Mouse (Mus musculus): ENCODE results near the gene Colgalt1.

Colgalt1 gene

DNA sequence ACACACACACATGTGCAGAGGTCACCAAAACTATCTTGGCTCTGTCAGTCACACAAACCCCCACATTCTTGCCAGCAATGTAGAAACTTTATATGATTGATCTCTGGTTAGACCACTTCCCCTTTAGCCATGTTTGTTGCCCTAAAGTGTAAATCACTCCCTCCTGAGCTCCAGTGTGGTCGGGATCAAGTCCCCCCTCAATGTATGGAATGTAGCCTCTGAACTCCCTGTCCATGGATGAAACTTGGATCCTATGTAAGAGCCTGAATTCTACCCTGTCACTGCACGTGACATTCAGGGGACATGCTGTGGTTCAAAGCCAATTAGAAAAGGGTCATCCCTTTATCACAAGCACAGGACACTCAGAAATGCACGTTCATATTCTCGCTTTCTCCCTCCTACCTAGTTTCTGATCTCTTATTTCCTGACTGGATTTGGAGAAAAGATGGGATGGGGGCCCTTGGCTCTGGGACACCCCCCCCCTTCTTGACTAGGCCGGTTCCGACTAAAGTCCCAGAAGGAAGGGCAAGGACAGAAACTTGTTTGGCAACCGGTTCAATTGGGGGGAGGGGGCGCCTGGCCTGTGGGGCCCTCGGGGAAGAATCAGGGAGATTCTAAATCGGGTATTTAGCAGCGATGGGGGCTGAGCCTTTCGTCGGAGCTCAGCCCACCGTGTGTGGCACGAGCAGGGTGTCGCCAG lies 17.7 kb downstream of the Colgalt1 start:
- no peak for DNase-seq (ENCODE audit: low spot score in 2 of 2)

DNA sequence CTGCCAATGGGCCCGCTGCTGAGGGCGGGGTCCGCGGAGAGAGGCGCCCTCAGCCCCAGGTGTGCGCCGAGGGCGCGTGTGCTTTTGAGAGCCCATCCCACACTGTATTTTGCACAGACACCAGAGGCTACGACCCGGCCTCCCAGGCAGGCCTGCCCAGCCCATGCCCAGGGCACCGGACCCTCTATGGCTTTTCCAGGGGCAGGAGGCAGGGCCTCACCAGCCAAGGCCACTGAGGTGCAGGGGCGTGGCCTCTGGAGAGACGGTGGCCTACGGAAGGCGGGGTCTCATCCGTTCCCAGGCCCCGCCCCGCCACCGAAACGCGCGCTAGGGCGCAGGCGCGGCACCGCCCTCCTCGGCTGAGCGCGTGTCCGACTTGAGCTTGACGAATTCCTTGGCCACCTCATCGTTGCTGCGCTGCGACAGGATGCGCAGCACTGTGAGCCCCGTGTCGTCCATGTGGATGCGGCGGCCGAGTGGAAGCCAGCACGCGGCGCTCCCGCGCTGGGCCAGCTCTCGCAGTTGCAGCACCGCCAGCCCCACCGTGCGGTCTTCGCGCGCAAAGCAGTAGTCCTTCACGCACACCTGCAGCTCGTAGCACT lies 18.4 kb downstream of the Colgalt1 start:
- DNase-seq (ENCODE audit: low spot score in 2 of 2): peak; percentile 87 to 94

DNA sequence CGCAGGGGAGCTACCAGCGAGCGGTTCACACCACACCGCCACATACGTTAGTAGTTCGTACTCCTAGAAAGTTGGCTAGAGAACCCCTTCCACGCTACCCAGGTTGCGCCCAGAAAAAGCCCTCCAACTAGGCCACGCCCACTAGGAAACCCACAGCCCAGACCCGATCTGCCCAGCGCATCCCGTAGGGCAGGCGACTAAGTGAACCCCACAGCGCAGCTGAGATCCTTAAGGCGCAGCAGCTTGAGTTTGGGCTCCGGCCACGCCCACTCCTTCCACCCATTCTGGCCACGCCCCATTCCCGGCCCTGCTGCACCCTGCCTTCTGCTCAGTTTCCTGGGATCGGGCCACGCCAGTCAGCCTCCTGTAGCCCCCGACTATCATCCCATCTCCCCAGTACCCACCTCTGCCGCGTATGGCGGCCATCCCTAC lies 19.0 kb downstream of the Colgalt1 start:
- peak in 1 of 2 experiments; percentile 40 for DNase-seq (ENCODE audit: low spot score in 2 of 2)

DNA sequence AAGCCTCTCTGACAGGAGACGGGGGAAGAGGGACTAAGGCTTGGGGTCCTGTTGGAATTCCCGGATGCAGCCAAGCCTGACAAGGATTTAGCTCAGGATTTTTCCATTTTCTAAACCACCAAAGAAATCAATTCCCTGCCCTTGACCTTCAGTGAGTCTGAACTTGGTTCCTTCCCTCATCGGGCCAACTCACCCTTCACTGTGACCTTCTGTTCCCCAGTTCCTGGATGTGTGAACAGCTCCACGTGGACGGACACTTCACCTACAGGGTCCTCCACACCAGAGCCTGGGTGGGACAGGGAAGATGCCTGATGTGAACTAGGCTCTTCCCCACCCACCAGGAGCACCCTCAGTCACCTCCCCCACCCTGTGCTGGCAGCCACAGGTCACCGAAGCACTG lies 20.0 kb downstream of the Colgalt1 start:
- DNase-seq (ENCODE audit: low spot score in 2 of 2): no peak

DNA sequence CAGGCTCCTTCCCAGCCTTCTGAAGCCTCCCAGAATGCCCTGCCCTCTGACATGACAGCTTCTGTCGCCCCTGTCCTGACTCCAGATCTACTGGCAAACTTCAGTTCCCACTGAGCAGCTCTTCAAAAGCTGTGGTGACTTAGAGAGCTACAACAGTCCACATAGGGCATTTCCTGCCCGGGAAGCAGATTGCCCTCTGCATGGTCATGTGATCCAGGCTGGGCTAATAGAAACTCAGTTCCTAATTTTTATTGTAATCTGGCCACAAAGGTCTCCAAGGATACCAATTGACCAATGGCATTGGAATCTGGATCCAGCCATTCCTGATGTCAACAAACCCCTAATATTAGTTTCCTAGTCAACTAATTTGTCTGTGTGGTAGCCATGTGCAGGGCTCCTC lies 21.1 kb downstream of the Colgalt1 start:
- no peak for DNase-seq (ENCODE audit: low spot score in 2 of 2)

DNA sequence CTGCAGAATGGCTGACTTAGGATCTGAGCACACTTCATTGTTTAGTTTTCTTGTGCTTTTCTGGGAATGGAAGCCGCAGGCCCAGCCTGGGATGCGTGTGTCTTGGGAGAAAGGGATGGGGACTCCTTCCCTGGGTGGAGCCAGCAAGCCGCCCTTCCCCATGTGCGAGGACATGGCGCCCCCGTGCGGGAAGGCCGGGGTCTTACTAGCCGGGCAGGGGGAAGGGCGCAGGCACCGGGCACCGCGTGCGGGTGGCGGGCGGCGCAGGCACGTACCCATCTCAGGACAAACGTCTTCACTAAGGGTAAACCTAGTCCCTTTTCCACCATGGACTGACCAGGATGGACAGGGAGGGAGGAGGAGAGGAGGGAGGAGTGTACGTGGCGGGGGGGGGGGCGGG lies 22.4 kb downstream of the Colgalt1 start:
- peak in 1 of 2 experiments; percentile 42 for DNase-seq (ENCODE audit: low spot score in 2 of 2)

DNA sequence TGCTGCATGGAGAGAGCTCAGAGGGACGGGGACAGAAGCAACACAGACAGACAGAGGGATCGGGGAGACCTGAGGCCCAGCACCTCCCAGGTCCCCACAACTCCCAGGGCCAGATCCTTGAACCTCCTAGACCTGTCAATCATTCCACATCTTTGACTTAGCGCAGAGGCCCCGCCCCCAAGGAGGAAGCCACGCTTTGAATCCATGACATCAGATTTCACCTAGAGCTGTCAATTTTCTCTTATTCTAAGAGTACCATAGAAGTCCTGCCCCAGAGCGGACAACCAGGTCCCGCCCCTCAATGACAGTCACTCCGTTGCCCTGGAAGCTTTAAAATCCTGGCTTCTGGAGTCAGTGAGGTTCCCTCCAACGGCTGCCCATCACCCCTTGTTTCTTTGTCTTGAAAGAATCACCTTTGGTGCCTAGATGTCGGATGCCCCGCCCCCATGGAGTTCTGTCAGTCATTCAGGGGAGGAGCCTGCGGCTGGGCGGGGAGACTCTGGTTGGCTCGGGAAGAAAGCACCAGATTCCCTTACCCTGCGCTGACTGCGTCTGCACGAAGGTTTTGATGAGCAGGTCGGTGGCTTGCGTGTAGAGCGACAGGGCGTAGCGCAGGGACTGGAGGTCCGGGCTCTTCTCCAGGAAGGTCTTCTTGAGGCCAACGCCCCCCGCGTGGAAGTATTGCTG lies 23.3 kb downstream of the Colgalt1 start:
- DNase-seq (ENCODE audit: low spot score in 2 of 2): peak in 1 of 2 experiments; percentile 45

DNA sequence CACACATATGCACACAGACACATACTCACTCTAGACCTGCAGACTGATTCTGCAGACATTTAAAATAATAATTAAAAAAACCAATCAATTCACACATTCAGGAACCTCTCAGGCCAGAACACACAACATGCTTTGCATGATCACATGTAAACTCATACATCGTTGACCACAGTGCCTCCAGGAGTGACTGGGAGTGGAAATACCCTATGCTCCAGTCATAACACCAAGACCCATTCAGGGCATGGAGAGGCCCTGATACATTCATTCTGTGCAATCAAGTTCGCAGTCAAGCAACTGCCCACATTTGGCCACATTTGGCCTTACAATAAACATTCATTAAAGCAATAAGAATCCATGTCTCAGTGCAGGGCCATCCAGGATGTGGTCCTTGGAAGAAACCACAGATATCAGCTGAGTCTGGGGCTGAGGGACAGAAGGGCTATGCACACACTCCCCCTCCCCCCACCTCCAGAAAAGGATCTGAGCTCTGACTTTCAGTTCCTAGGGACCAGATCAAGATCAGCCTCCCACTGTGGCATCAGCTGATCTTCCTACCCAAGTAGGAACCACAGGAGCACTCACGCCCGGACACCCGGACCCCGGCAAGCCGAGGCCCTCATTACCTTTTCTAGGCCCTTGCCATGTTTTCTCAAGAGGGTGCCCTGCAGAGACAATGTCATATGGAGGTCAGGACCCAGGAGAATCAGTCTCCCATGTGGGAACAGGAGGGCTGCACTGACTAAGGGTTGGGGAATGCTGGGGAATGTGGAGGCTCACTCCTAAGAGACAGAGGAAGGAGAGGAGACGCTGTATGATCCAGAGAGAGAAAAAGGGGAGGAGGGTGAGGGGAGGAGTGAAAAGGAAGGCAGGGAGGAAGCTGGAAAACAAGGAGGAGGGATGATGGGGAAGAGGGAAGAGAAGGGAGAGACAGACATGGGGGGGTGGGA lies 26.6 kb downstream of the Colgalt1 start:
- DNase-seq (ENCODE audit: low spot score in 2 of 2): no peak

DNA sequence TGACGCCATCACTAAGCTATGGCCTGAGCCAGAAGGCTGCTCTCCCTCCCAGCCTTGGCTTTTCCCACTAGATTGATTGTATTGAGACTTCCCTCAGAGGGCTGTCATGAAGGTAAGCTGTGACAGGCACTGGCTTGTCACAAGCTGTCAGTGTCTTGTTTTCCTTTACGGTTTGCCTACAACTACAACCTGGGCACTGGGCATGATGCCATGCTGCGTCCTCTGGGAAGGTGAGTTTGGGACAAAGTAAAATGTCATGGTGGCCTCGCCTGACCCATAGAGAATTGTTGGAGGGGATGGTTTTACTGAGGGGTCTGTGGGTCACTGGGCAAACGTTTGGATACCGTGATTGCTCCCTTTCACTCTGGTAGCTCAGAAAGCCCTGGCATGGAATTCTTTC lies 27.5 kb downstream of the Colgalt1 start:
- DNase-seq (ENCODE audit: low spot score in 2 of 2): no peak

DNA sequence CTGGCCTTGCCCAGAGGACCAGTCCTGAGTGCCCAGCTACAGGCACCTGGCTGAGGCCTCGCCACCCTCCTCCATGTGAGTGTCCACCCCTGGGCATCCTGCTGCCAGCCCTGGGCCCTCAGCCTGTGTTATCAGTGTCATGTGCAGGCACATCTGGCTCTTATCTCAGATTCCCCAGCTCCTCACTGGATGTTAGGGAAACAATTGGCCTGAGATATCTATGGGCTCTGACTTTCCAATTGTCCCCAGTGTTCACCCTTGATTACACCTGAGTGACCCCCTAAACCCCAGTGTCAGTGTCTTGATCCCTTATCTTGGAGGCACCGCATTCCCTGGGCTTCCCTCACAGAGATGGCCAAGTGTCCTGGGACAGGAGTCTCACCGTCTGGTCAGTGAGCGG lies 28.5 kb downstream of the Colgalt1 start:
- DNase-seq (ENCODE audit: low spot score in 2 of 2): no peak

DNA sequence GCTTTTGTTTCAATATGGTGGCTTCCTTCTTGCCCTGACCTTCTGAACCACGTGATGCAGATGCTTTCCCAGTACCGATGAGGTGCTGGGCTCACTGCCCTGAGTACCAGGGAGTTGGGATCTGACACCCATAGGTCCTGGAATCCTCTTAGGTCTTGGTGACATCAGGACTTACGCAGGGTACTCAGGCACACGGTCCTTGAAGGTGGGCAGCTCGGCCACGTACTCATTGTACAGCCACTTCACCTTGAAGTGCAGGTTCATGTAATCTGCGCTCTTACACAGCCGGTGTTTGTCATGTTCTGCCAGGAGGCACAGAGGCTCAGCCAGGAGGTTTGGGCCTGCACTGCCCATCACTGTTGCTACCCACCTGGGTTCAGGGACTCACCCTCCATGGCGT lies 34.7 kb downstream of the Colgalt1 start:
- no peak for DNase-seq (ENCODE audit: low spot score in 2 of 2)

DNA sequence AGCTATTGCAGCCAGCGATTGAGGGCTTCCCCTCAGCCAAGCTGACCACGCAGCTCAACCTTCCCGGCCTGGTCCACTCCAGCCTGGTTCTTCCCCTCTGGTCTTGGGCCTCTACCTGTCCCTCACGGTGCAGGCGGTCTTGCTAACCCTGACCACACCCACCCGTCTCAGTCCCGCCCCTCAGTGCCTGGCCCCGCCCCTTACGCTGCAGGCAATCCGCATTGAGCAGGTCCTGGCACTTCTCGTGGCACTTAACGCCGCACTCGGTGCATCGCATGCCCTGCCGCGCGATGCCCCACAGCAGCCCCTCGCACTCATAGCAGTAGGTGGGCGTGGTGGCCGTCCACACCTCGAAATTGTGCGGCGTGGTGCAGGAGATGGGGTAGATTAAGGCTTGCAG lies 43.8 kb downstream of the Colgalt1 start:
- no peak for DNase-seq (ENCODE audit: low spot score in 2 of 2)

DNA sequence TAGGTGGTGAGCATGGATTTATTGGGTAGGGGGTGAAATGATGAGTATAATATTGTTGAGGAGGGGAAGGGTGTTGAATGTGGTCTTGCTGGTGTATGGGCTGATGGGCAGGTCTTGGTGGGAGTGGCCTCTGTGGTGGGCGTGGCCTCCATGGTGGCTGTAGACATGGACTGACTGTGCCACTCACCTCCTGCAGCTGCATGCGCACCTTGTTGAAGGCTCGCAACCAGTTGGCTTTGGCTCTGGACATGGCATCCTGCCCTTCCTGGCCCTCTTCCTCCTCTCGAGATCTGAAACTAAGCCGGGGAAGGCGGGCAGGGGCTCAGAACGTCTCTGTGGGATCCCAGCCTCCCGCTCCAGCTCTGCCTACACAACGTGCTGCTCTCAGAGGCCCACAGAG lies 47.0 kb downstream of the Colgalt1 start:
- no peak for DNase-seq (ENCODE audit: low spot score in 2 of 2)

DNA sequence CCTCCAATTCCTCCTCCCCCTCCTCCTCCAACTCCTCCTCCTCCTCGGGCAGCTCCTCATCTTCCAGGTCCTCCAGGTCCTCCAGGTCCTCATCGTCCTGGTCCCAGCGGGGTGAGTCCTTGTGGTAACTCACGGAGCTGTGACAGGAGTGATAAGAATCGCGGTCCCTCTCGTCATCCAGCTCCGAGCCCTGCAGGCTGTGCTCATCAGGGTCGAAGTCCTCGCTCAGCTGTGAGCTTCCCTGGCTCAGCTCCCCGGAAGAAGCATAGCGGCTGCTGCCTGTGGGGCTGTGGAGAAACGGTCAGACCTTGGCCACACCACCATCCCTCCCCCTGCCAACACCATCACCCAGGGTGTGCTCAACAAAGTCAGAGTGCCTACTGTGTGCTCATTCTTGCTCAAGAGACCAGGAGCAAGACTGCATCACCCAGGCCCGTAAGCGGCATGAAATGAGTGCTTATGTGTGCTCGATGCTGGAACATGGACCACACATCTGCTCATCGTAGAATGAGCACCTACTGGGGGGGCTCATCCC lies 47.8 kb downstream of the Colgalt1 start:
- no peak for DNase-seq (ENCODE audit: low spot score in 2 of 2)

DNA sequence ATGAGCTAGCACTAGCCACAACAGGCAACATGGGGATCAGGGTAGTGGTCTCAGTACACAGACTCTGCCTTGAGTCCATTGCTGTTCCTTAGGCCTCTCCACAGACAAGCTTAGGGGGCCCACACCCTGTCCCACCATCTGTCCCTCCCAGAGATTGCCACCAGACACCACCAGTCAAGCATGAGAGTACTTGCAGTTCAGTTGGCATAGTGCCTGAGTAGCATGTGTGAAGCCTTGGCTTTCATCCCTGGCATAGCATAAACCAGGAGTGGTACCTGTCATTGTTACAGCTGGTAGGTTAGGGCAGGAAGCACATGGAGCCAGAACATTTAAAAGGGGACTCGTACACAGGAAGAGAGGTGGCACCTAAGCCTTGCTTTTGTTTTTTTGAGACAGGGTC lies 49.0 kb downstream of the Colgalt1 start:
- peak in 1 of 2 experiments; percentile 44 for DNase-seq (ENCODE audit: low spot score in 2 of 2)

DNA sequence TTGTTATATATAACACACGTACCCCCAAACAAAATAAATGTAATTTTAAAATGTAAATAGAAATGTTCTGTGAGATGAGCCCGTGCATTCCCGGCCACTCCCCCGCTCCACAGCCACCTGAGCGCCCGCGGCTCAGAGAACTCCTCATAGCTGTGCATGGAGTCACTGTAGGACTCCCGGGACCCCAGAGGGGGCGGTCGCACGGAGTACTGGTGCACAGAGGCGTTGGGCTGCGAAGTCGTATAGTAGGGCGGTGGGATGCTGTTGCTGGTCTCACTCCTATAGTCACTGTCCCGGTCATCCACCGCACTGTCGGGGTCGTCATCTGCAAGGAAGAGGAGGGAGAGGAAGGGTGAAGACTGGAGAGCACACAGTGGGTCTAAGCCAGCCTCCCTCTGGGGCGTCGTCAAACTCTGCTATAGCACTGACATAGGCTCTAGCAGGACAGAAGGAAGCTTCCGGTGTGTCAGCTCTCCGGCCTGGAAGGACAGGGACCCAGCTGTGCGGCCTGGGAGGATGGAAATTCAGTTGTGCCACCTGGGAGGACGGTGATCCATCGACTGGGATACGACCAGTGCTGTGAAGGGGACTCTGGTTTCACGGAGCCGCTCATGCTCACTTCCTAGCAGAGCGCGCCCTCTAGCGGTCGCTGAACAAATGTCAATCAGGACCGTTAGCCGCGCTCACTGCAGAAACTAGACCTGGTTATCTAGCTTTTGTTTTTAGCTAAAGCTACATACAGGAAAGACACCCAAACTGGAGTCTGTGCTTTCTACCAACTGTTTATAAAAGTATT lies 49.7 kb downstream of the Colgalt1 start:
- DNase-seq (ENCODE audit: low spot score in 2 of 2): peak; percentile 78 to 92

DNA sequence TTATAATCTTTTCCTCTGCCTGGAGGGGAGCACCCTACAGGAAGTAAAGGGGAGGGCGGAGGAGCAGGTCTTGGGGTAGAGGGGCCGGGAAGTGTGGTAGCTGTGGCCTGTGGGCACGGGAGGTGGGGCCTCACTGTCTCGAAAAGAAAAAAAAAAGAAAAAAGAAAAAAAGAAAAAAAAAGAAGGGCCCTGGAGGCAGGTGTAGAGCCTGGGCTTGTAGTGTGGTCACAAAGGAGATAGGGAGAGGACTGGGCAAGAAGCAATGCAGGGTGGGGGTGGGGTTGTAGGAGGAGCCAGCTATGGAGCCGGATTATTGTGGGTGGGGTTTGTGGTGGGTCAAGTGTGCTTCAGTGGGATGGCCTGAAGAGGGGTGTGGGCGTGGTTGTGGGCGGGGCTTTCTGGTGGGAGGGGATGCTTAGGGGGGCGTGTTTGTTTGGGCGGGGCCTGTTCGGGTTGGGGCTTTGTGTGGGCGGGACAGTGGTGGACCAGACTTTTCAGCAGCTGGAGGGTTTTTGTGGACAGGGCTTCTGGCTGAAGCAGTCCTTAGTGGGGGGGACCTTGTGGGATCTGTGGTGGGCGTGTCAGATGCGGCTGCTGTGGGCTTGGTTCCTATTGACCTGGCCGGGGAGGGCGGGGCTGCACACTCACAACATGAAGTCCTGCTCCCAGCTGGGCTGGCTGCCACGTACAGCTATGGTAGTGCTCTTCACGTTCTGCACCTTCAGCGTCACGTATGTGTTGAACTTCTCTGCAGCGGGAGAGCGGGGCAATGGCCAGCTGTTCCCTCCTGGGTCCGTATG lies 54.7 kb downstream of the Colgalt1 start:
- no peak for DNase-seq (ENCODE audit: low spot score in 2 of 2)

DNA sequence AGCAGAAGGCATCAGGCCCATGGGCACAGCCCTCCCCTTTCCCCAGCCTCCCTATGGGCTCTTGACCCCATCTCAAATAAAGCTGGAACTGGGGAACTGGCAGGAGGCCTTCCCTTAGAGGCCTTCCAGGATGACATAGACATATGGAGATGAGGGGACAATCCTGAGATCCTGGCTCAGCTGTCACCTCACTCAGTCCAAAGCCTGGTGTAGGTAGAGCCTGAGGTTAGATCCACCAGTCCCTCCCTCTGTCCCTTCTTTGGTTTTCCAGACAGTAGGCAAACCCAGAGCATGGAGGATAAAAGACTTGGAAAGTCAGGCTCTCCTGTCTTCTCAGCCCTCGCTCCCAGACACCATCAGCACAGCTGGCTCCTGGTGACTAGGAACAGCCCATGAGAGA lies 56.1 kb downstream of the Colgalt1 start:
- DNase-seq (ENCODE audit: low spot score in 2 of 2): no peak

DNA sequence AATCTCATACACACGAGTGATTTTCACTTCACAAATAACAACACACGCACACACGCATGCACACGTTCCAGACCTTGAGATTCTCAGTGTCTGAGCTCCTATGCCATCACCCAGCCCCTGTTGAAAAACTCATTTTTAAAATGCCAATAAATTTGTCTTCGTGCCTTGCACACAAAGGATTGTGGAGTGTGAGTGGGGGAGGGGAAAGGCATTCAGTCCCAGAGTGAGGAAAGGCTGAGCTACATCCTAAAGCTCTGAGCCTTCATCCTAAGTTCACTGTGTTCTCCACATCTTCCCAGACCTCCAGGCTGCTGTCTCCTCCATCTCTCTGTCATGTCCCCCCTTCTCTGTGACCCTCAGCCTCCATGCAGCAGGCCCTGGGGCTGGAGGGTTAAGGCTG lies 56.5 kb downstream of the Colgalt1 start:
- DNase-seq (ENCODE audit: low spot score in 2 of 2): no peak
